In genomic region chr13:46547253-46547652, GRCm38 (mm10) we compare ENCODE assay signal across 18 mouse cellular contexts. TPM values are rescaled to one million over a fixed set of nuclear protein-coding genes. Genes with fewer than 3 reads are reported as not detected.
DNase-seq lines count a peak whose midpoint lies in the region; ATAC-seq and TF ChIP-seq lines count a peak whose summit lies in the region.
"Had no signal": no experiment of that assay in that cellular context is flagged by ENCODE, and none has a peak within 500 bp of the region (broad histone marks: within the 10 kb centered on the region; RNA-seq: fewer than 3 reads in every experiment).

No protein-coding gene starts in this region.

- WGBS in kidney, embryonic 16.5 days, result 8% methylated on average over 1 of the region's 1 CpGs
- 40% methylated on average over 1 of the region's 1 CpGs for WGBS in midbrain, embryonic 10.5 days
- WGBS in midbrain, postnatal 0 days, result 38% methylated on average over 1 of the region's 1 CpGs

- H3K9me3 ChIP-seq in kidney, embryonic 16.5 days (ENCODE audit: low read length), result no peaks in the 10 kb centered on the region
- H3K9me3 ChIP-seq in midbrain, embryonic 10.5 days (replicated peaks), result no peaks in the 10 kb centered on the region
- no peaks in the 10 kb centered on the region for H3K9me3 ChIP-seq in midbrain, postnatal 0 days (ENCODE audit: low read length)
- H3K9me3 ChIP-seq: embryonic facial prominence, embryonic 10.5 days; heart, embryonic 13.5 days; hindbrain, embryonic 12.5 days had no signal

- peaks cover 14% of the 10 kb centered on the region for H3K4me1 ChIP-seq in kidney, embryonic 16.5 days (ENCODE audit: insufficient read depth, low read length)
- peaks cover 46% of the 10 kb centered on the region for H3K4me1 ChIP-seq in midbrain, embryonic 10.5 days
- peaks cover 12% of the 10 kb centered on the region; the same call in 1 of the 2 replicates for H3K4me1 ChIP-seq in midbrain, postnatal 0 days (ENCODE audit: insufficient read depth, low read length)

- H3K27ac ChIP-seq in gastrocnemius, adult 2 months, result peak overlapping the region; percentile 77
- H3K27ac ChIP-seq in kidney, embryonic 16.5 days (ENCODE audit: low read length), result peak overlapping the region; percentile 52; the same call in 1 of the 2 replicates
- H3K27ac ChIP-seq in midbrain, embryonic 10.5 days (replicated peaks), result peak overlapping the region; percentile 83; the same call in 1 of the 2 replicates
- no peak overlapping the region for H3K27ac ChIP-seq in midbrain, postnatal 0 days (ENCODE audit: low read depth, low read length)
- H3K27ac ChIP-seq: embryonic facial prominence, embryonic 10.5 days; hindbrain, embryonic 12.5 days had no signal

- no peak overlapping the region for H3K4me2 ChIP-seq in kidney, embryonic 16.5 days (replicated peaks; ENCODE audit: low read depth, low read length)
- no peak overlapping the region for H3K4me2 ChIP-seq in midbrain, postnatal 0 days (ENCODE audit: low read depth, low read length, poor library complexity, severe bottlenecking)
- H3K4me2 ChIP-seq: heart, embryonic 13.5 days; hindbrain, embryonic 12.5 days had no signal

- DNase-seq in gastrocnemius, adult 2 months, result no peak
- no peak for DNase-seq in gastrocnemius, postnatal 10 days
- DNase-seq in kidney, postnatal 4 days, result no peak
- DNase-seq in midbrain, embryonic 10.5 days (ENCODE audit: low spot score), result no peak
- no peak for DNase-seq in midbrain, postnatal 0 days (ENCODE audit: low spot score)
- no peak for DNase-seq in heart, postnatal 14 days
- DNase-seq: adrenal gland, adult 8-10 months; adrenal gland, postnatal 36 days; cerebellum, adult 2 months; cerebellum, postnatal 10 days; forebrain, postnatal 0 days; gastrocnemius, postnatal 36 days; heart, adult 11 months; heart, postnatal 4 days had no signal

- H3K27me3 ChIP-seq in kidney, embryonic 16.5 days (ENCODE audit: insufficient read depth, low read length), result no peaks in the 10 kb centered on the region
- H3K27me3 ChIP-seq in midbrain, embryonic 10.5 days (ENCODE audit: low read depth, poor library complexity, severe bottlenecking), result no peaks in the 10 kb centered on the region
- no peaks in the 10 kb centered on the region for H3K27me3 ChIP-seq in midbrain, postnatal 0 days (ENCODE audit: insufficient read depth, low read length)
- H3K27me3 ChIP-seq: heart, embryonic 13.5 days; hindbrain, embryonic 12.5 days had no signal

- H3K36me3 ChIP-seq in kidney, embryonic 16.5 days (ENCODE audit: insufficient read depth, low read length), result no peaks in the 10 kb centered on the region
- no peaks in the 10 kb centered on the region for H3K36me3 ChIP-seq in midbrain, embryonic 10.5 days
- H3K36me3 ChIP-seq in midbrain, postnatal 0 days (ENCODE audit: insufficient read depth, low read length), result no peaks in the 10 kb centered on the region
- H3K36me3 ChIP-seq: embryonic facial prominence, embryonic 10.5 days; hindbrain, embryonic 12.5 days had no signal

- ATAC-seq in kidney, embryonic 16.5 days (ENCODE audit: low FRiP score, low TSS enrichment), result peak; percentile 77
- ATAC-seq in midbrain, postnatal 0 days (ENCODE audit: low FRiP score), result no peak
- ATAC-seq: forebrain, postnatal 0 days had no signal

- intact Hi-C loops in gastrocnemius, adult 2 months (cut with DNase I), result no loop called here
- intact Hi-C loops in heart, postnatal 14 days (cut with DNase I), result no loop called here

- no peak overlapping the region for H3K9ac ChIP-seq in kidney, embryonic 16.5 days (replicated peaks; ENCODE audit: low read length)
- no peak overlapping the region for H3K9ac ChIP-seq in midbrain, postnatal 0 days (replicated peaks; ENCODE audit: low read length, poor library complexity, severe bottlenecking)
- H3K9ac ChIP-seq: forebrain, postnatal 0 days; heart, embryonic 13.5 days; hindbrain, embryonic 12.5 days had no signal

- H3K4me3 ChIP-seq in gastrocnemius, adult 2 months, result no peak overlapping the region
- H3K4me3 ChIP-seq in kidney, embryonic 16.5 days (ENCODE audit: low read length), result no peak overlapping the region
- H3K4me3 ChIP-seq in midbrain, embryonic 10.5 days, result no peak overlapping the region
- no peak overlapping the region for H3K4me3 ChIP-seq in midbrain, postnatal 0 days (ENCODE audit: low read depth, low read length)
- H3K4me3 ChIP-seq: embryonic facial prominence, embryonic 10.5 days; heart, embryonic 13.5 days; hindbrain, embryonic 12.5 days had no signal

- TF ChIP-seq CTCF in gastrocnemius, adult 2 months (IDR thresholded peaks at IDR 0.05), result no peak
- TF ChIP-seq CTCF in midbrain, postnatal 0 days (IDR thresholded peaks at IDR 0.05), result no peak

RNA-seq across cellular contexts. Expression of gene Cap2, which starts 45.6 kb away (rescaled TPM):
- 100 to 1,000 TPM; 270 TPM for total RNA-seq in gastrocnemius, adult 2 months (2021)
- 100 to 1,000 TPM; 266 TPM for total RNA-seq in gastrocnemius, postnatal 10 days (2021)
- polyA plus RNA-seq in kidney, embryonic 16.5 days (2015; fragmentation: Nextera tagmentation; extraction: Ambion mirVana), result 7.3 and 8.1 TPM in 2 replicates
- polyA plus RNA-seq in midbrain, embryonic 10.5 days (2016; fragmentation: Nextera tagmentation; extraction: Ambion mirVana), result 9.2 and 11.2 TPM in 2 replicates
- 17.5 and 21.9 TPM in 2 replicates for total RNA-seq in midbrain, postnatal 0 days (2014; rRNA removed)
- polyA plus RNA-seq in midbrain, postnatal 0 days (2015; fragmentation: Nextera tagmentation; extraction: Ambion mirVana), result 11.7 and 13.1 TPM in 2 replicates
- 100 to 1,000 TPM; 113 to 124 TPM for total RNA-seq in heart, postnatal 14 days (2021)
